Mouse (Mus musculus): ENCODE results near the gene Nutf2.

The Nutf2 gene

GRCm38 (mm10) chr8:105854715-105855216 lies 5.6 kb upstream of the Nutf2 start, which contains the start of gene Thap11:
Gene Thap11, plus strand, starts transcription at chr8:105855132.
- peak; percentile 91 to 96 for DNase-seq (ENCODE audit: low spot score in 2 of 2)

DNA sequence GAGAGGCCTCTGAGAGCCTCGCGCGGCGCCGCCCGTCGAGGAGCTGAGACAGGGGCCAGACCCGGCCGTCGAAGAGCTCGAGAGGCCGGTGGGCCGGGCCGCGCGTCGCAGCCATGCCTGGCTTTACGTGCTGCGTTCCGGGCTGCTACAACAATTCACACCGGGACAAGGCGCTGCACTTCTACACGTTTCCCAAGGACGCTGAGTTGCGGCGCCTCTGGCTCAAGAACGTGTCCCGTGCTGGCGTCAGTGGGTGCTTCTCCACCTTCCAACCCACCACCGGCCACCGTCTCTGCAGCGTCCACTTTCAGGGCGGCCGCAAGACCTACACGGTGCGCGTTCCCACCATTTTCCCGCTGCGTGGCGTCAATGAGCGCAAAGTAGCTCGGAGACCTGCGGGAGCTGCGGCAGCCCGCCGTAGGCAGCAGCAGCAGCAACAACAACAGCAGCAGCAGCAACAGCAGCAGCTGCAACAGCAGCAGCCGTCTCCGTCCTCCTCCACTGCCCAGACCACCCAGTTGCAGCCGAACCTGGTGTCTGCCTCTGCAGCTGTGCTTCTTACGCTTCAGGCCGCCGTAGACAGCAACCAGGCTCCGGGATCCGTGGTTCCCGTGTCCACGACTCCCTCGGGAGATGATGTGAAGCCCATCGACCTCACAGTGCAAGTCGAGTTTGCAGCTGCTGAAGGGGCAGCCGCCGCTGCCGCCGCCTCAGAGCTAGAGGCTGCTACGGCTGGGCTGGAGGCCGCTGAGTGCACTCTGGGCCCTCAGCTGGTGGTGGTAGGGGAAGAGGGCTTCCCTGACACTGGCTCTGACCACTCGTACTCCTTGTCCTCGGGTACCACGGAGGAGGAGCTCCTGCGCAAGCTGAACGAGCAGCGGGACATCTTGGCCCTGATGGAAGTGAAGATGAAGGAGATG lies 4.9 kb upstream of the Nutf2 start:
- DNase-seq (ENCODE audit: low spot score in 2 of 2) = peak; percentile 53 to 61

- DNase-seq (ENCODE audit: low spot score in 2 of 2) = no peak
Observed at GRCm38 (mm10) chr8:105856168-105856835, 4.1 kb upstream of the Nutf2 start.

DNA sequence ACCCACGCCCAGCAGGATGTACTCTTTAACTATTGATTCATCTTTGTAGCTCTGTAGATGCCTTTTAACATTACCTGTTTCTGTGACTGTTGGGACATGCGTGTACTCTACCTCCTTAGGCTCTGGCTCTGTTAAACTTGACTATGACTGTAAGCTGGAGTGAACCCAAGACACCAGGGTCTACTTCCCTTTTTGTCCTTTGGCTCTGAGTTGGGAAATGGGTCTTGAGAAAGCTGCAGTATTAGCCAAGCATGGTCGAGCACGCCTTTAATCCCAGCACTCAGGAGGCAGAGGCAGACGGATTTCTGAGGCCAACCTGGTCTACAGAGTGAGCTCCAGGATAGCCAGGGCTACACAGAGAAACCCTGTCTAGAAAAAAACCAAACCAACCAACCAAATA lies 1.9 kb upstream of the Nutf2 start:
- DNase-seq (ENCODE audit: low spot score in 2 of 2) = no peak

- no peak for DNase-seq (ENCODE audit: low spot score in 2 of 2)
Observed at GRCm38 (mm10) chr8:105859314-105859713, 1.1 kb upstream of the Nutf2 start.

DNA sequence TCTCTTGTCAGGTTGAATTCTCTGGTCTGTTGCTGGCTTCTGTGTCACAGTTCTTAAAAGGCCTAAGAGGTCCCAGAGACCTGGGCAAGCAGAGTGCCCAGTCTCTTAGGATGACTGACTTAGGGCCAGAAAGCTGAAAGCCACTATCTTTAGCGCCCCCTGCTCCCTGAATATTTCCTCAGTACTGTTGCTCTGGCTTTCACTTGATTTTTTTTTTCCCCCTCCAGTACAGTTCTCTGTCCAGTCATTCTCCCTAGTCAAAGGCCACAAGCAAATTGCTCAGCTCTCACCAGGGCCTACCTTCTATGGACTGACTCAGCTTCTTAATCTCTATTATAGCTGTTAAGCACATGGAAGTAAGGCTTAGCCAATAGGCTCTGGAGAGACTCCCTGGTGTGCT lies 1.6 kb downstream of the Nutf2 start:
- DNase-seq (ENCODE audit: low spot score in 2 of 2) = no peak

DNA sequence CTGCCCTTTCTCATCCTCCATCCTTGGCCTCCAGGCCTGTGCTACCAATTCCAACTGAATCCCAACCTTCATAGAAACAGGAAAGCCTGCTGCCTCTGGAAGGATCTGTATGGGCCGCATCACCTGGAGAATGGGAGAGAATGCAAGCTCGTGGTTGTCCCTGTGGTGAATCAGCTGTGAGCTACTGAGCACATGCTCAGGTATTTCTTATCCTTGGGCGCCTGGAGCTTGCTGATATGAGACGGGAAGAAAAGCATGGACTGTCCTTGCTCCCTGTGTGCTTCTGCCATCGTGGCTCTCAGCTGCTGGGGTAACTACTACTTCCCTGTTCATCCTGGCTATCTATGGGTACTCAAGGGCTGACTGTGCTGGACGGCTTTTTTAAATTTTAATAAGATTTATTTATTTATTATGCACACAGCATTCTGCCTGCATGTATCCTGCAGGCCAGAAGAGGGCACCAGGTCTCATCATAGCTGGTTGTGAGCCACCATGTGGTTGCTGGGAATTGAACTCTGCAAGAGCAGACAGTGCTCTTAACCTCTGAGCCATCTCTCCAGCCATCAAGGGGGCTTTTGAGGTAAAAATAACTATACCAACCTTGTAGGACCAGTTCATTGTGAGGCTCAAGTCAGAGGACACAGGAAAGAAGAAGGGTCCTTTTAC lies 6.1 kb downstream of the Nutf2 start:
- DNase-seq (ENCODE audit: low spot score in 2 of 2) = no peak

- peak; percentile 51 to 60 for DNase-seq (ENCODE audit: low spot score in 2 of 2)
Observed at GRCm38 (mm10) chr8:105874301-105874700, 13.9 kb downstream of the Nutf2 start.

DNA sequence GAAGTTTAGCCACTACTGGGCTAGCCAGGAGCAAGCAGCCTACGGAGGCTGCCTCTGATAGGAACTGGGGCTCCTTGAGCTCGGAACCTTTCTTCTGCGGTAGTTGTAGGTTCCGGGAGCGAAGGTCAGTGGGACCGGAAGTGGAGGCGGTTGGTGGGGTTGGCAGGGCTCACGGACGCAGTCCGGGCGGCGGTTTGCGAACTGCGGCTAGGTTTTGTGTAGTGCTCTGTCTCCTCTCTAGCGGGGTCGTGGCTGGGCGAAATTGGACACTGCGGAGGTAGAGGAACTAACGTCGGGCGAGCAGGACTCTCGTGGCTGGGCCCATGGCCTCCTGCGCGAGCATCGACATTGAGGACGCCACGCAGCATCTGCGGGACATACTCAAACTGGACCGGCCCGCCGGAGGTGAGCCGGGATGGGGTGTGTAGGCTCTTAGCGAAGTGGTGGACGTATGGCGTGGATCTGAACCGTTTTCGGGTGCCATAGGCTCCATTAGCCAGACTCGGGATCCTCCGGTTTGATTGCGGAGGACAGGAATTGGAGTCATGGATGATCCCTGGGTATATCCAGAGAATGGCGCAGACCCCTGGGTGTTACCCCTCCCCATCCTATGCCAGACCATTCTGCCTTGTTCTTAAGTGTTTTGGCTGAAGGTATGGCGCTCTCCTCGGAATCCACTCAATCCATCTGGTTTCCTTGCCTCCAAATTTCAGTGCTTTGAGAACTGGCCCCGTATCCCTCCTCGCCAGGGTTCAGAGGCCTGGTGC lies 20.6 kb downstream of the Nutf2 start, which contains the start of gene Edc4:
TSS of gene Edc4 (plus strand) at position 128 of the 767 bp plus-strand sequence.
- DNase-seq (ENCODE audit: low spot score in 2 of 2) = peak; percentile 87 to 93

- no peak for DNase-seq (ENCODE audit: low spot score in 2 of 2)
Observed at GRCm38 (mm10) chr8:105889756-105890465, 29.5 kb downstream of the Nutf2 start.

DNA sequence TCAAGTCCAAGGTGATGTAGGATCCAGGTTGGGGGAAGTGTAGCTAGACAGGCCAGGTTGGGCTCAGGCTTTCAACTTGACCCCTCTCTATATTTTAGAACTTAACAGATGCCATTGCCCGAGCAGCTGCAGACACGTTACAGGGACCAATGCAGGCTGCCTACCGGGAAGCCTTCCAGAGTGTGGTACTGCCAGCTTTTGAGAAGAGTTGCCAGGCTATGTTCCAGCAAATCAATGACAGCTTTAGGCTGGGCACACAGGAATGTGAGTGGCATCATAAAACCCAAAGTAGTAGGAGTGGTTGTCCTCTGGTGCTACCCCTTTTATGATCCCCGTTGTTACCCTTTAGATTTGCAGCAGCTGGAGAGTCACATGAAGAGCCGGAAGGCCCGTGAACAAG lies 30.5 kb downstream of the Nutf2 start:
- peak in 1 of 2 experiments; percentile 62 for DNase-seq (ENCODE audit: low spot score in 2 of 2)

- DNase-seq (ENCODE audit: low spot score in 2 of 2) = peak in 1 of 2 experiments; percentile 60
Observed at GRCm38 (mm10) chr8:105892432-105892831, 32.1 kb downstream of the Nutf2 start.

- DNase-seq (ENCODE audit: low spot score in 2 of 2) = peak; percentile 68 to 83
Observed at GRCm38 (mm10) chr8:105893339-105893738, 33.0 kb downstream of the Nutf2 start, which contains the start of gene Nrn1l. Gene Nrn1l, plus strand, starts transcription at chr8:105893567.

GRCm38 (mm10) chr8:105897801-105898480 lies 37.6 kb downstream of the Nutf2 start:
- no peak for DNase-seq (ENCODE audit: low spot score in 2 of 2)

DNA sequence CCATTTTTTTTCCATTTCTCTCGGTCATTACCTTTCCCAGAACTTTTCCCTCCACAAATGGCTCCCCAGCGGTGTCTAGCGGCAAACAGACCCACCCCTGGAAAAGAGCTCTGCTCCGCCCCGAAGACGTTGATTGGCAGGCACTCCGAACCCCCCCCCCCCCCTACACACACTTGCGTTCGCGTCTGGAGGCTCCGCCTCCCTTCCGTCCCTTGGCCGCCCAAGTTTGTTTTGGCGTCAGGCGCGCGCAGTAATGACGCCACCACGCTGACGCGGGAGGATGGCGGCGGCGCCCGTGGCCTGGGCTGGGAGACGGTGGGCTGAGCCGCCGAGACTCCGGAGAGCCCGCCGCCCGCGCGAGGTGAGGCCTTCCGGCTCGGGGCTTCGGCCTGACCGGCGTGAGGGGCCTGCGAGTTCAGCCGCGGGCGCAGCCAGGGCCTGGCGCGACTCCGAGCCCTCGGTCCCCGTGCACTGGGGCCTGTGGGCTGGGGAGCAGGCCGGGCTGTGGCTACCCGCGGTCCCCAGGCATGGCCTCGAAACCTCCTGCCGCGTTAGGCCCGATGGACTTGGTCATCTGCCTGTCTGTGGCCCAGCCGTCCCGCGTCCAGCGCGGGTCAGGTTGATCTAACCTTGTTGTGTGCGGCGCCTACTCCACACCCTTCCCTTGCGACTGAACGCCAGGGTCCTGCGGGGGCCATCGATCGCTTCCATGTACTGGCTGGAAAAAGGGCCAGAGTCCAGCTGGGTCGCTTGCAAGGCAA lies 40.0 kb downstream of the Nutf2 start, which contains the start of gene Pskh1:
TSS of gene Pskh1 (plus strand) at position 262 of the 761 bp plus-strand sequence.
- peak; percentile 90 to 91 for DNase-seq (ENCODE audit: low spot score in 2 of 2)

GRCm38 (mm10) chr8:105900941-105901616 lies 40.7 kb downstream of the Nutf2 start:
- DNase-seq (ENCODE audit: low spot score in 2 of 2) = no peak

- no peak for DNase-seq (ENCODE audit: low spot score in 2 of 2)
Observed at GRCm38 (mm10) chr8:105919390-105919789, 59.0 kb downstream of the Nutf2 start.

GRCm38 (mm10) chr8:105925123-105925522 lies 64.7 kb downstream of the Nutf2 start:
- peak; percentile 52 for DNase-seq (ENCODE audit: low spot score in 2 of 2)
